Mouse (Mus musculus): ENCODE measurements around the gene Rabepk. TPM values are rescaled to one million over a fixed set of nuclear protein-coding genes. Genes with fewer than 3 reads are reported as not detected.
"Not testable (repeated sequence)": the region's sequence is repeated elsewhere in the genome, so short reads cannot be mapped to it uniquely, and the experiment has no call there.

The Rabepk gene
- polyA plus RNA-seq, 3 experiments from 2014 or later, result 53.6 to 62.6 (median 58.1) TPM

- ATAC-seq, result no peak
Measured at GRCm38 (mm10) chr2:34804172-34804571, 4.5 kb upstream of the Rabepk start.

GRCm38 (mm10) chr2:34803746-34804145 lies 4.0 kb upstream of the Rabepk start:
- ATAC-seq, result no peak

GRCm38 (mm10) chr2:34802565-34803245 lies 3.0 kb upstream of the Rabepk start:
- ATAC-seq, result peak; percentile 13

- ATAC-seq, result peak; percentile 91
Measured at GRCm38 (mm10) chr2:34801516-34802482, 2.1 kb upstream of the Rabepk start.

GRCm38 (mm10) chr2:34800371-34800770 lies 659 bp upstream of the Rabepk start:
- no peak for ATAC-seq

GRCm38 (mm10) chr2:34795426-34795825 lies 4.3 kb downstream of the Rabepk start:
- no peak for ATAC-seq

- no peak for ATAC-seq
Measured at GRCm38 (mm10) chr2:34794511-34794910, 5.2 kb downstream of the Rabepk start.

GRCm38 (mm10) chr2:34792543-34792942 lies 7.2 kb downstream of the Rabepk start:
- ATAC-seq, result not testable (repeated sequence)

- peak; percentile 100 for ATAC-seq
Measured at GRCm38 (mm10) chr2:34790282-34790681, 9.4 kb downstream of the Rabepk start.

- ATAC-seq, result peak; percentile 76
Measured at GRCm38 (mm10) chr2:34784085-34784484, 15.6 kb downstream of the Rabepk start.

GRCm38 (mm10) chr2:34783064-34784020 lies 16.4 kb downstream of the Rabepk start:
- ATAC-seq, result no peak

- no peak for ATAC-seq
Measured at GRCm38 (mm10) chr2:34777237-34777868, 22.4 kb downstream of the Rabepk start.

GRCm38 (mm10) chr2:34774493-34774892 lies 25.2 kb downstream of the Rabepk start:
- ATAC-seq, result no peak

GRCm38 (mm10) chr2:34773673-34774072 lies 26.0 kb downstream of the Rabepk start:
- no peak for ATAC-seq

GRCm38 (mm10) chr2:34772252-34773235 lies 27.2 kb downstream of the Rabepk start:
- ATAC-seq, result peak; percentile 51

GRCm38 (mm10) chr2:34771368-34772226 lies 28.1 kb downstream of the Rabepk start, which contains the start of gene Hspa5:
Gene Hspa5, plus strand, starts transcription at chr2:34771970.
- ATAC-seq, result peak; percentile 81

GRCm38 (mm10) chr2:34770951-34771350 lies 28.8 kb downstream of the Rabepk start:
- no peak for ATAC-seq

GRCm38 (mm10) chr2:34770049-34770448 lies 29.7 kb downstream of the Rabepk start:
- no peak for ATAC-seq

GRCm38 (mm10) chr2:34764801-34765200 lies 34.9 kb downstream of the Rabepk start:
- no peak for ATAC-seq

Data from inflammation-experienced regulatory T-cells, adult 6 months (primary cell).